Mouse (Mus musculus) spleen, adult 2 months (tissue): ENCODE measurements at regions not wholly inside any gene's neighbourhood (a gene's known extent, or its start where the extent isn't known, plus 50 kb on each side); places are given as distances from the start of the nearest gene placed in this dataset.

Source experiments
- DNase-seq, 2 experiments: peaks; one replicate each; pipeline versions ENCODE4 v3.0.0 to v3.0.0-alpha.2; 2012 to 2021; ENCODE audit warnings: low spot score in 2 of 2, low read depth in 1 of 2
- H3K27ac ChIP-seq: fragments of 200-500 bp; 2 replicates; pipeline ENCODE4 v1.5.1; 2012; ENCODE audit warnings: low read length, inconsistent platforms; ENCODE audit not compliant: insufficient read depth
- H3K27me3 ChIP-seq: fragments of 200-500 bp; 2 replicates; pipeline ENCODE4 v1.6.1; 2012; ENCODE audit warnings: mild to moderate bottlenecking, moderate library complexity, low read length, inconsistent platforms; ENCODE audit not compliant: control insufficient read depth, insufficient read depth
- H3K36me3 ChIP-seq: fragments of 200-500 bp; 2 replicates; pipeline ENCODE4 v1.6.1; 2012; ENCODE audit warnings: mild to moderate bottlenecking, low read length, inconsistent platforms; ENCODE audit not compliant: control insufficient read depth, insufficient read depth
- H3K4me1 ChIP-seq: fragments of 200-500 bp; 2 replicates; pipeline ENCODE4 v1.6.1; 2011; ENCODE audit warnings: inconsistent platforms; ENCODE audit not compliant: control insufficient read depth, insufficient read depth, insufficient read length
- H3K4me3 ChIP-seq: fragments of 200-500 bp; 2 replicates; pipeline ENCODE4 v1.5.1; 2011; ENCODE audit warnings: mild to moderate bottlenecking, inconsistent platforms; ENCODE audit not compliant: insufficient read depth, insufficient read length; ENCODE audit errors: extremely low read depth
- CTCF ChIP-seq: fragments of 200-500 bp; IDR thresholded peaks from 2 replicates; pipeline ENCODE4 v1.5.1; 2011; ENCODE audit warnings: mild to moderate bottlenecking, inconsistent platforms; ENCODE audit not compliant: insufficient read depth, insufficient read length, insufficient replicate concordance; ENCODE audit errors: extremely low read depth
- POLR2A ChIP-seq: fragments of 200-500 bp; IDR thresholded peaks from 2 replicates; pipeline ENCODE4 v1.6.1; 2011; ENCODE audit warnings: low read depth, low read length, inconsistent platforms
- WGBS: fragments of 180-500 bp; shearing (Covaris S2); methylation state at CpG from one replicate; pipeline ENCODE4 v1.1.7; 2018; 5-methylcytosine and 5-hydroxymethylcytosine counted together

GRCm38 (mm10) chr4:131203721-131204120, 259.5 kb downstream of the Matn1 start:
- WGBS: 90% methylated on average over 12 of the region's 12 CpGs
- Histone ChIP-seq H3K4me3 (no peak overlapping the region), H3K4me1 (no peaks in the 10 kb centered on the region), H3K36me3 (no peaks in the 10 kb centered on the region), H3K27me3 (no peaks in the 10 kb centered on the region), H3K27ac (no peak overlapping the region)
- DNase-seq: no peak
- no peak for TF ChIP-seq POLR2A
- no peak for TF ChIP-seq CTCF

- no peaks in the 10 kb centered on the region for H3K27me3 ChIP-seq
- no peak overlapping the region for H3K4me3 ChIP-seq
- no peak overlapping the region for H3K27ac ChIP-seq
- no peaks in the 10 kb centered on the region for H3K36me3 ChIP-seq
- TF ChIP-seq CTCF: no peak
- 80% methylated on average over 3 of the region's 3 CpGs for WGBS
- DNase-seq: no peak
- no peaks in the 10 kb centered on the region for H3K4me1 ChIP-seq
Observed at GRCm38 (mm10) chr4:131204722-131205121, 260.5 kb downstream of the Matn1 start.

- no peaks in the 10 kb centered on the region for H3K27me3 ChIP-seq
- H3K36me3 ChIP-seq: no peaks in the 10 kb centered on the region
- no peaks in the 10 kb centered on the region for H3K4me1 ChIP-seq
- no peak overlapping the region for H3K4me3 ChIP-seq
- no peak for TF ChIP-seq CTCF
- TF ChIP-seq POLR2A: no peak
- DNase-seq: no peak
- H3K27ac ChIP-seq: no peak overlapping the region
- 76% methylated on average over 2 of the region's 2 CpGs for WGBS
Observed at GRCm38 (mm10) chr4:131205127-131205526, 260.9 kb downstream of the Matn1 start.

- H3K27me3 ChIP-seq: no peaks in the 10 kb centered on the region
- H3K4me1 ChIP-seq: no peaks in the 10 kb centered on the region
- H3K36me3 ChIP-seq: no peaks in the 10 kb centered on the region
- no peak for DNase-seq
- H3K27ac ChIP-seq: no peak overlapping the region
- WGBS: 72% methylated on average over 4 of the region's 4 CpGs
- H3K4me3 ChIP-seq: no peak overlapping the region
- TF ChIP-seq CTCF: no peak
- no peak for TF ChIP-seq POLR2A
Observed at GRCm38 (mm10) chr4:131205685-131206084, 261.5 kb downstream of the Matn1 start.

- Histone ChIP-seq H3K27ac (no peak overlapping the region), H3K4me3 (no peak overlapping the region), H3K36me3 (no peaks in the 10 kb centered on the region), H3K4me1 (no peaks in the 10 kb centered on the region), H3K27me3 (no peaks in the 10 kb centered on the region)
- no peak for DNase-seq
- TF ChIP-seq CTCF: no peak
- TF ChIP-seq POLR2A: no peak
- WGBS: 82% methylated on average over 8 of the region's 8 CpGs
Observed at GRCm38 (mm10) chr4:131206181-131206885, 262.1 kb downstream of the Matn1 start.

GRCm38 (mm10) chr4:131206886-131207200, 262.7 kb downstream of the Matn1 start:
- 86% methylated on average over 4 of the region's 4 CpGs for WGBS
- no peaks in the 10 kb centered on the region for H3K27me3 ChIP-seq

GRCm38 (mm10) chr4:131207249-131207648, 263.1 kb downstream of the Matn1 start:
- 71% methylated on average over 2 of the region's 2 CpGs for WGBS
- Histone ChIP-seq H3K36me3 (no peaks in the 10 kb centered on the region), H3K4me3 (no peak overlapping the region), H3K4me1 (no peaks in the 10 kb centered on the region), H3K27ac (no peak overlapping the region), H3K27me3 (no peaks in the 10 kb centered on the region)
- TF ChIP-seq POLR2A: no peak
- no peak for TF ChIP-seq CTCF
- DNase-seq: no peak

More at GRCm38 (mm10) chr4:131206886-131207200, 262.7 kb downstream of the Matn1 start:
- Histone ChIP-seq H3K4me1 (no peaks in the 10 kb centered on the region), H3K36me3 (no peaks in the 10 kb centered on the region), H3K27ac (no peak overlapping the region), H3K4me3 (no peak overlapping the region)
- TF ChIP-seq CTCF: no peak
- no peak for TF ChIP-seq POLR2A
- no peak for DNase-seq
